Mouse (Mus musculus) lung, adult 2 months (tissue): ENCODE results near the gene Calb2.

ENCODE experiments used
- CTCF ChIP-seq: fragments of 200-500 bp; IDR thresholded peaks from 2 replicates; pipeline ENCODE4 v1.5.1; 2011; ENCODE audit warnings: mild to moderate bottlenecking, low read length, control low read depth; ENCODE audit not compliant: insufficient read depth
- POLR2A ChIP-seq: fragments of 200-500 bp; IDR thresholded peaks from 2 replicates; pipeline ENCODE4 v1.6.1; 2011; ENCODE audit warnings: low read depth, mild to moderate bottlenecking, control low read depth, low read length, borderline replicate concordance; ENCODE audit errors: extremely low read depth

GRCm38 (mm10) chr8:110101676-110102075 lies 66.3 kb downstream of the Calb2 start:
- TF ChIP-seq CTCF: no peak
- no peak for TF ChIP-seq POLR2A
